Mouse (Mus musculus) lung, postnatal 14 days (tissue): Measurements from ENCODE around the gene Tcp10b.
"Not testable (repeated sequence)": the region's sequence is repeated elsewhere in the genome, so short reads cannot be mapped to it uniquely, and the experiment has no call there.

Experiments used
- DNase-seq: peaks from one replicate; pipeline ENCODE4 v3.0.0; 2021

Gene Tcp10b

GRCm38 (mm10) chr17:13060804-13061203, at the start of gene Tcp10b:
Tcp10b (plus strand) TSS chr17:13061104.
- not testable (repeated sequence) for DNase-seq

DNA sequence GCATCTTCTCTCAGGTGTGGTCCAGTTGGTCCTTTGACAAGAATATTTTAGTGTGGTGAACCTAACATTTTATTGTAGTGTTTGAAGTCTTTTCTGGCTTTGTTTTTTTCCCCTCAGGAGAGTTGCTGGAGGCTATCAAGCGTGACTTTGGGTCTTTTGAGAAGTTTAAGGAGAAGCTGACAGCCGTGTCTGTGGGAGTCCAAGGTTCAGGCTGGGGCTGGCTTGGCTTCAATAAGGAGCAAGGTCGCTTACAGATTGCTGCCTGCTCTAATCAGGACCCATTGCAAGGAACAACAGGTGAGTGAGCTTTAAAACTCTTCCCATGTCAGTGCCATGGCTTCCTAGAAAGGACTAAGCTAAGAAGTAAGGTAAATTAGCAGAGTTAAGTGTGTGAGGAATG, 47.6 kb upstream of the Tcp10b start:
- DNase-seq, result no peak

DNA sequence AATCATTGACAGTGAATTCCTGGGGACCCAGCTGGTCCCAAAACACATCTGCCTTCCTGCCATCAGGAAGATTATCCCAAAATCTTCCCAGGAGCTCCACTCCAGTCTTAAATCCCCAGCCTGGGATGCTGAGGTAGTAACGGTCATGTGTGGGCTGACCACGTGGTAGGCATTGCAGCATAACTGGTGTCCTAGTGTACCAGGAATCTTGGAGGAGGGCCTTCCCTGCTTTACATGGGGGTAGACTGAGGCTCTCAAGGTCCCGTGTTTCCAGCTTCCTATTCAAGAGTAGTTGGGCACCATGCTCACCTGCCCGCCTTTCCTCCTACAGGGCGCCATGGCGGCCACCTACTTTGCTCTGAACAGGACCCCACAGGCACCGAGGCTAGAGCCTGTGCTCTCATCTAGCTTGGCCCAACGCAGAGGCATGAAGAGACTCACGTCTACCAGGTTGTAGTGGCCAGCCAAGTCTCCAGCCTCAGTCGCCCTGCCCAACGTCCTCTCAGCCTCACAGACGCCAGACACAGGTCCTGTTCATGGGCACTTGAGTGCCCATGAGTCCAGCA, 24.2 kb upstream of the Tcp10b start:
- not testable (repeated sequence) for DNase-seq

- DNase-seq, result peak; percentile 45
These were observed 16.8 kb upstream of the Tcp10b start for GRCm38 (mm10) chr17:13043846-13044673.

- DNase-seq, result not testable (repeated sequence)
These were observed 8.6 kb upstream of the Tcp10b start, which contains the start of gene Gpr31b for GRCm38 (mm10) chr17:13052124-13052813. Gpr31b (minus strand) TSS chr17:13052296.

DNA sequence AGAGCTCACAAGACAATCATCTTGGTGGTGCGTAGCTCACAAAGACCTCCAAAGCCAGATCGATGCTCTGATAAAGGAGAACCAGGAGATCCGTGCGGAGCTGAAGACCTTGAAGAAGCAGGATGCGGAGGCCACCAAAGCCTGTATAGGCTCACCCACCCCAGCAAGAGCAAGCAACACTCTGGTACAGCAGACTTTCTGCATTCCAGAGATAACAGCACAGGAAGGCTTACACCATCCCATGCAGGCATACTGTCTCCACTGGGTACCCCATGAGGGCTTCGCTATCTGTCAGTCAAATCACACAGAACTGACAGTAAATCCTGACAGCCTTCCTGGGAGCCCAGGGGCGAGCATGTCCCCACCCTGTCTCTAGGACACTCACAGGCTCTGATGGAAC, 2.0 kb downstream of the Tcp10b start:
- not testable (repeated sequence) for DNase-seq

GRCm38 (mm10) chr17:13067864-13068385, 7.0 kb downstream of the Tcp10b start:
- DNase-seq, result not testable (repeated sequence)

DNA sequence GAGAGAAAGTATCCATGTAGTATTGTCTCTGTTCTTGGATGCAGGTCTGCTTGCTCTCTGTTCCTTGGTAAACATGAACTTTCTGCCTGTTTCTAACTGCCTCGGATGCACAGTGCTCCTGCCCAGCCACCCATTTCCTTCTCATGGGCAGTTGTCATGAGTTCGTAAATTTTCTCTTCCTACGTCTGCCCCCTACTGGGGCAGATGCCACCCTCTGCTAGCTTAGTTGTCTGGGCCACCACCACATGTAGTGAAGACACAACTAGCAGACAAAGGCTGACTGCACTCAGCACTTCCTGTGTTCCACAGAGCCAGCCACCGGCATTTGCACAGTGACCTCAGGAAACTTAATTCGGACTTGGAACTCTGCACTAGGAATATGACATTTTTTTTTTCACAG, 8.3 kb downstream of the Tcp10b start:
- DNase-seq, result not testable (repeated sequence)

- not testable (repeated sequence) for DNase-seq
These were observed 30.6 kb downstream of the Tcp10b start for GRCm38 (mm10) chr17:13091510-13091909.

GRCm38 (mm10) chr17:13092100-13092764, 31.3 kb downstream of the Tcp10b start:
- not testable (repeated sequence) for DNase-seq

DNA sequence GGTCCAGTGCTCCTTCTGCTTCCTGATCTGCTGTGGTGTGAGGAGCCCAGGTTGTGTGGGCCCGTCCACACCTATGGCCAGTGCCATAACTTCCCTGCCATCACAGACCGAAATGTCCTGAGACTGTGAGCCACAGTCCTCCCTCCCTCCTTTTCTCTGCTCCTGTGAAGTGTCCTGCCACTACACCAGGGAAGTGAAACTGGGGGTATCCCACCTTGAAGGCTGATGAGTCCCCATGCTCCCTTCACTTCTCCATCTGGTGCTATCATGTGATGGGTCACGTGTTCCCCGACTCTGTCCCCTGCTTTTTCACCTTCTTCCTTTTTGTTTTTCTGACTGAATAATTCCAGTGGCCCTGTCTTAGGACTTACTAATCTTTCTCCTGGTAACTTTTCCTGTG, 32.1 kb downstream of the Tcp10b start:
- not testable (repeated sequence) for DNase-seq

DNA sequence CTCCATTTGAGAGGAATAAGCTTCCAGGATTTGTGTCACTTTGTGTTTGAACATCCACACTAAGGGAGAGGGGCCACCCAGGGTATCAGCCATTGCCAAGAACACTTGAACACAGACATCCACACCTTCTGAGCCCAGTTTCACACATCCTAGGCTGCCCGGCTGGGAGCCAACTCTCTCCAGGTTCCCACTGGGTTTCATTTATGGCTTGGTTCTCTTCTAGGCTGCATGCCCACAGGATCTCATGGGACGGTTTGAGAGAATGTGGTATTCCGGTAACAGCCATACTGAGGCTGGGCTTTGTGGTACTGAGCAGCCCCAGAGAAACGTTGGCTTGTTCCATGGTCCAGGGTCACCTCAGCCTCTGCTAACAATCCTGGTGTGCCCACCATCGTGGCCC, 45.7 kb downstream of the Tcp10b start:
- not testable (repeated sequence) for DNase-seq

DNA sequence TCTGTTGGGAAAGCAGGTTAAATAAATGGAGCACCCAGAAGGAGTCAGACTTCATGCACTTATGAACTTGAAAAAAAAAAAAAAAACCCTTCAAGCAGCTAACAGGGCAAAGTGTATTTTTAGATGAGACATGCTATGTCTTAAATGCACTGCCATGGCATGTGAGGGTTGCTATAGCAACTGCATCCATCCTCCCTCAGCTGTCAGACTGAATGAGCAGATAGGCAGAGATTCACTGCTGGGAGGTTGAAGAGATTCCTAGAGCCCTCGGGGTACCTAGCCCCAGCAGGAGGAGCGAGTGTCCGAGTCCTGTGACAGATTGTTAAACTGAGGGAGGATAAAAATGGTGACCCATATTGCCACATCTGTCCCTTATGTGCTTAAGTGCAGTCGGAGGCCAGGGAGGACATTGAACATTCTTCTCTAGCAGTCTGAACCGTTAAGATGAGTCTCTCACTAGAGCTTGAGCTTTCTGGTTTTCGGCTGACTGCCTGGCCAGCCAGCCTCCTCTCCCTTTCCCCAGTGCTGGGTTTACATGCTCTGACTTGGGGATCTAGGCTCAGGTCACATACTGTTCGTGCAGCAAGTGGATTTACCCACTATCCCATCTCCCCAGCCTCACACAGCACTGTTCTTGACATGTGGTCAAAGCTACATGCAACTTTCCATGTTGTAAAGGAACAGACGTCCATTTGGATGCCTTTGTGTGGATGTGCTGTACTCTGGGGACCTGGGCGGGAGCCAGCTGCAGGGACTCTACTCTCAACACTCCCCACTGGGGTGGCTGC, 51.8 kb downstream of the Tcp10b start:
- not testable (repeated sequence) for DNase-seq

DNA sequence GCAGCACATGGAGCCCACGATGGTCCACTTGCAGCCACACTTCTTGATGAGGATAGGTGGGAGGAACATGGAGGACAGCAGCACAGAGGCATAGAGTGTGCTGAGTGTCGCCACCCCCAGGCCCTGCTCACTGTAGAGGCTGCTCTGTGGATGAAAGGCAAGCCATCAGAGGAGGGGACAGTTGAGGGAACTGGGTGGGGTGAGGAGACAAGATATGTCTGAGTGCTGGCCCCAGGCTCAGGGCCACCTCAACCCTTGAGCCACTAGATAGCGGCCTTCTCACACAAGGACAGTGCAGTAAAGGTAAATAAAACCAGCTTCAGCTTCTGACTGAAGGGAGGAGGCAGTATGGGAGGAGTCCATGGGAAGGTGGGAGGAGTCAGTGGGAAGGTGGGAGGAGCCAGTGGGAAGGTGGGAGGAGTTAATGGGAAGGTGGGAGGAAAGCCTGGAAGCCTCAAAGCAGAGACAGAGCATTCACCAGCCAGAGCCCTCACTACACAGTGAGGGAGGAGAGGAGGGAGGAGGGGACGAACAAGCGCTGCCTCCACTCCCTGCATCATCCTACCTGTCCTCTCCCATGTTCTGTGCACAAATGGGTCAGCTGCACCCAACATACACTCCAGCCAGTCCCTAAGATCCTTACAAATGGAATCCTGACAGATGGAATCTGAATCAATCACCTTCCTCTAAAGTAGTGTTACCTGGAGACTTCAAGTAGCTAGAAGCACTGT, 62.6 kb downstream of the Tcp10b start:
- not testable (repeated sequence) for DNase-seq

- DNase-seq, result not testable (repeated sequence)
These were observed 63.3 kb downstream of the Tcp10b start for GRCm38 (mm10) chr17:13124241-13124640.

GRCm38 (mm10) chr17:13129324-13129723, 68.4 kb downstream of the Tcp10b start:
- DNase-seq, result not testable (repeated sequence)

GRCm38 (mm10) chr17:13129737-13130465, 69.0 kb downstream of the Tcp10b start:
- not testable (repeated sequence) for DNase-seq

DNA sequence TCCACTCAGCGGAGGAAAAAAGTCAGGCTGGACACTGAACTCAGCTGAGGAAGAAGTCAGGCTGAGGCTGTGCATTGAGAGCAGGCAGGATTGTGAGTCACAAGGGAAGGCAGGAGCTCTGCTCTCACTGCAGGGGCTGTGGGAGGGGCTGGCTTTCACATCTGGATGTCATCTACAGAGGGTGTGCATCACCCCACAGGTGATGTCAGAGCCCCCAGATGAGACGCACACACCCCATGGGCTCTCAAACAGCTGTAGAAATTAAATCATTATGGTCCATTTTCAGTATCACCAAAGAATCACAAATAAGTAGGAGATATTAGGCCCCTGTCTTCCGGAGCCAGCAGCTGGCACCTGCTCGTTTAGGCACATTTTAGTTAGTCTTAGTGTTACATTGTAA, 70.8 kb downstream of the Tcp10b start, which contains the start of gene Unc93a:
Unc93a (minus strand) TSS at position 101 of the 400 bp plus-strand sequence.
- not testable (repeated sequence) for DNase-seq
